Mouse (Mus musculus): Measurements from ENCODE around the gene Col5a1. TPM values are rescaled to one million over a fixed set of nuclear protein-coding genes. Genes with fewer than 3 reads are reported as not detected.

Gene Col5a1
- polyA plus RNA-seq, 1 experiment from 2014 or later, result 124 TPM

- 43% methylated on average over 5 of the region's 5 CpGs for WGBS
- DNase-seq (ENCODE audit: low spot score), result no peak
- H3K9ac ChIP-seq (ENCODE audit: low read length), result no peak overlapping the region
These were observed 10.4 kb upstream of the Col5a1 start for GRCm38 (mm10) chr2:27875786-27876185.

GRCm38 (mm10) chr2:27876724-27877504 lies 9.3 kb upstream of the Col5a1 start:
- ATAC-seq (replicated peaks; ENCODE audit: low FRiP score, low TSS enrichment, low read depth) (no peak), DNase-seq (ENCODE audit: low spot score) (no peak)
- Histone ChIP-seq H3K27ac (ENCODE audit: low read depth) (no peak overlapping the region), H3K9me3 (ENCODE audit: control insufficient read depth, low read length) (no peaks in the 10 kb centered on the region), H3K27me3 (replicated peaks; ENCODE audit: control insufficient read depth, insufficient read depth, low read length) (no peaks in the 10 kb centered on the region), H3K36me3 (ENCODE audit: control insufficient read depth, insufficient read depth, low read length) (no peaks in the 10 kb centered on the region), H3K4me3 (ENCODE audit: low read depth, low read length) (no peak overlapping the region), H3K4me1 (replicated peaks; ENCODE audit: control insufficient read depth, insufficient read depth, low read length) (peaks cover 15% of the 10 kb centered on the region; the same call in 1 of the 2 replicates), H3K9ac (ENCODE audit: low read length) (no peak overlapping the region), H3K4me2 (ENCODE audit: low read length) (no peak overlapping the region)
- WGBS, result 84% methylated on average over 13 of the region's 13 CpGs

More at GRCm38 (mm10) chr2:27875786-27876185, 10.4 kb upstream of the Col5a1 start:
- Histone ChIP-seq H3K4me2 (ENCODE audit: low read length) (no peak overlapping the region), H3K27me3 (replicated peaks; ENCODE audit: control insufficient read depth, insufficient read depth, low read length) (no peaks in the 10 kb centered on the region), H3K9me3 (ENCODE audit: control insufficient read depth, low read length) (no peaks in the 10 kb centered on the region), H3K27ac (ENCODE audit: low read depth) (no peak overlapping the region), H3K4me3 (ENCODE audit: low read depth, low read length) (no peak overlapping the region), H3K36me3 (ENCODE audit: control insufficient read depth, insufficient read depth, low read length) (no peaks in the 10 kb centered on the region), H3K4me1 (replicated peaks; ENCODE audit: control insufficient read depth, insufficient read depth, low read length) (peaks cover 20% of the 10 kb centered on the region; the same call in 1 of the 2 replicates)
- ATAC-seq (replicated peaks; ENCODE audit: low FRiP score, low TSS enrichment, low read depth), result no peak

GRCm38 (mm10) chr2:27878066-27878465 lies 8.2 kb upstream of the Col5a1 start:
- H3K9ac ChIP-seq (ENCODE audit: low read length), result no peak overlapping the region
- no peak for DNase-seq (ENCODE audit: low spot score)
- ATAC-seq (replicated peaks; ENCODE audit: low FRiP score, low TSS enrichment, low read depth), result no peak
- 81% methylated on average over 5 of the region's 5 CpGs for WGBS
- H3K4me3 ChIP-seq (ENCODE audit: low read depth, low read length), result no peak overlapping the region
- no peaks in the 10 kb centered on the region for H3K9me3 ChIP-seq (ENCODE audit: control insufficient read depth, low read length)
- no peaks in the 10 kb centered on the region for H3K27me3 ChIP-seq (replicated peaks; ENCODE audit: control insufficient read depth, insufficient read depth, low read length)
- H3K27ac ChIP-seq (ENCODE audit: low read depth), result no peak overlapping the region
- H3K4me1 ChIP-seq (replicated peaks; ENCODE audit: control insufficient read depth, insufficient read depth, low read length), result peaks cover 15% of the 10 kb centered on the region; the same call in 1 of the 2 replicates
- H3K36me3 ChIP-seq (ENCODE audit: control insufficient read depth, insufficient read depth, low read length), result no peaks in the 10 kb centered on the region
- no peak overlapping the region for H3K4me2 ChIP-seq (ENCODE audit: low read length)

GRCm38 (mm10) chr2:27883276-27883675 lies 2.9 kb upstream of the Col5a1 start:
- Histone ChIP-seq H3K27me3 (replicated peaks; ENCODE audit: control insufficient read depth, insufficient read depth, low read length) (no peaks in the 10 kb centered on the region), H3K4me1 (replicated peaks; ENCODE audit: control insufficient read depth, insufficient read depth, low read length) (peaks cover 16% of the 10 kb centered on the region), H3K9ac (ENCODE audit: low read length) (no peak overlapping the region), H3K9me3 (ENCODE audit: control insufficient read depth, low read length) (no peaks in the 10 kb centered on the region), H3K36me3 (ENCODE audit: control insufficient read depth, insufficient read depth, low read length) (no peaks in the 10 kb centered on the region), H3K4me2 (ENCODE audit: low read length) (no peak overlapping the region), H3K4me3 (ENCODE audit: low read depth, low read length) (no peak overlapping the region), H3K27ac (ENCODE audit: low read depth) (no peak overlapping the region)
- WGBS, result 57% methylated on average over 7 of the region's 7 CpGs
- DNase-seq (ENCODE audit: low spot score), result no peak
- ATAC-seq (replicated peaks; ENCODE audit: low FRiP score, low TSS enrichment, low read depth), result no peak

GRCm38 (mm10) chr2:27885456-27886147 lies 623 bp upstream of the Col5a1 start:
- H3K4me3 ChIP-seq (ENCODE audit: low read depth, low read length), result peak overlapping the region; percentile 67
- peak overlapping the region; percentile 93 for H3K27ac ChIP-seq (ENCODE audit: low read depth)
- peak overlapping the region; percentile 85 for H3K9ac ChIP-seq (ENCODE audit: low read length)
- 8% methylated on average over 12 of the region's 12 CpGs for WGBS
- H3K27me3 ChIP-seq (replicated peaks; ENCODE audit: control insufficient read depth, insufficient read depth, low read length), result no peaks in the 10 kb centered on the region
- peak overlapping the region; percentile 58 for H3K4me2 ChIP-seq (ENCODE audit: low read length)
- H3K4me1 ChIP-seq (replicated peaks; ENCODE audit: control insufficient read depth, insufficient read depth, low read length), result peaks cover 28% of the 10 kb centered on the region
- ATAC-seq (replicated peaks; ENCODE audit: low FRiP score, low TSS enrichment, low read depth), result peak; percentile 85
- DNase-seq (ENCODE audit: low spot score), result no peak
- H3K36me3 ChIP-seq (ENCODE audit: control insufficient read depth, insufficient read depth, low read length), result no peaks in the 10 kb centered on the region
- no peaks in the 10 kb centered on the region for H3K9me3 ChIP-seq (ENCODE audit: control insufficient read depth, low read length)

GRCm38 (mm10) chr2:27886608-27887460 lies 609 bp downstream of the Col5a1 start:
- Histone ChIP-seq H3K4me3 (ENCODE audit: low read depth, low read length) (peak overlapping the region; percentile 67), H3K4me1 (replicated peaks; ENCODE audit: control insufficient read depth, insufficient read depth, low read length) (peaks cover 28% of the 10 kb centered on the region), H3K27me3 (replicated peaks; ENCODE audit: control insufficient read depth, insufficient read depth, low read length) (no peaks in the 10 kb centered on the region), H3K9me3 (ENCODE audit: control insufficient read depth, low read length) (no peaks in the 10 kb centered on the region), H3K27ac (ENCODE audit: low read depth) (peak overlapping the region; percentile 93), H3K9ac (ENCODE audit: low read length) (peak overlapping the region; percentile 85), H3K4me2 (ENCODE audit: low read length) (peak overlapping the region; percentile 58), H3K36me3 (ENCODE audit: control insufficient read depth, insufficient read depth, low read length) (peaks cover 3% of the 10 kb centered on the region; the same call in 1 of the 2 replicates)
- under 1% methylated on average over 66 of the region's 67 CpGs for WGBS
- DNase-seq (ENCODE audit: low spot score) (peak; percentile 86), ATAC-seq (replicated peaks; ENCODE audit: low FRiP score, low TSS enrichment, low read depth) (peak; percentile 21)

GRCm38 (mm10) chr2:27887461-27888264 lies 1.4 kb downstream of the Col5a1 start:
- H3K9ac ChIP-seq (ENCODE audit: low read length), result peak overlapping the region; percentile 85
- H3K4me3 ChIP-seq (ENCODE audit: low read depth, low read length), result peak overlapping the region; percentile 67
- H3K36me3 ChIP-seq (ENCODE audit: control insufficient read depth, insufficient read depth, low read length), result peaks cover 3% of the 10 kb centered on the region; the same call in 1 of the 2 replicates
- H3K9me3 ChIP-seq (ENCODE audit: control insufficient read depth, low read length), result no peaks in the 10 kb centered on the region
- no peak for ATAC-seq (replicated peaks; ENCODE audit: low FRiP score, low TSS enrichment, low read depth)
- H3K27ac ChIP-seq (ENCODE audit: low read depth), result peak overlapping the region; percentile 93
- H3K4me1 ChIP-seq (replicated peaks; ENCODE audit: control insufficient read depth, insufficient read depth, low read length), result peaks cover 28% of the 10 kb centered on the region
- H3K27me3 ChIP-seq (replicated peaks; ENCODE audit: control insufficient read depth, insufficient read depth, low read length), result no peaks in the 10 kb centered on the region
- DNase-seq (ENCODE audit: low spot score), result no peak
- WGBS, result 14% methylated on average over 11 of the region's 11 CpGs
- H3K4me2 ChIP-seq (ENCODE audit: low read length), result peak overlapping the region; percentile 58
